Mouse (Mus musculus): ENCODE data around the gene Naga. TPM values are rescaled to one million over a fixed set of nuclear protein-coding genes. Genes with fewer than 3 reads are reported as not detected.

Naga gene
- total RNA-seq, 2 experiments from 2014 or later, result 69.7 to 119 TPM

DNA sequence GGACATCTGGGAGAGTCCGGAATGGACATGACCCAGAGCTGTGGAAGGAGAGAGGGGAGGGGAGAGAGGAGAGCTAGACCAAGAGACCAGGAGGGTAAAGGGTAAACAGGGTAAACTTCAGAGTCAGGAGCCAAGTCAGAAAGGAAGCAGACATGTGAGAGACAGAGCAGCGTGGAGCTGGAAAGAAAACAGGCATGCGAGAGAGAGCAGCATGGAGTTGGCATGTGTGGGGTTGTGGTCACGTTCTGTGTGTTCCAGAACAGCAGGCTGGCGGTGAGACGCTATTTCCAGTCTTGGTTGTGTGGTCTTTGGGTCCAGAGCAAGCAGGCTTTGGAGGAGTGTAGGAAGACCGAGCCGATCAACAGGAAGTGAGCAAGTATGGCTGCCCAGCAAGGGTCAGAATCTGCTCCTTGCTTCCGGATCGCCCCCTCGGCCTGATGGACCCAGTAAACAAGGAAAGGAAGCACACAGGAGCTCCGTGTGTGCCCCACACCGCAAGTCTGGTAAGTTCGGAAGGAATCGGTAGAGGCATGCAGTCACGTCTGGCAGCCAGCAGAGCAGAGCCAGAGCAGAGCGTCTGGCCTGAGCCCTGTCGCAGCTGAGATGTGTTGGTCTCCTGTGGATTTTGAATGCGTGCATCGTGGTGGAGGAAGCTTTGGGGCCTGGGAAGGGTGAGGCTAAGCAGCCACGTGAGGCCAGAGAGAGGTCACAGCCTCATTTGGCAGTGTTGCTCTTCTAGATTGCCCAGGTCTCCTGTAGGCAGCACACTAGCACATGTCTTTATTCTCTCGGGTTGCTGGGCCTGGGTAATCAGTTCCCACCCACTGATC, 19.9 kb upstream of the Naga start:
- ATAC-seq (replicated peaks; ENCODE audit: low FRiP score, poor library complexity, severe bottlenecking), result no peak

DNA sequence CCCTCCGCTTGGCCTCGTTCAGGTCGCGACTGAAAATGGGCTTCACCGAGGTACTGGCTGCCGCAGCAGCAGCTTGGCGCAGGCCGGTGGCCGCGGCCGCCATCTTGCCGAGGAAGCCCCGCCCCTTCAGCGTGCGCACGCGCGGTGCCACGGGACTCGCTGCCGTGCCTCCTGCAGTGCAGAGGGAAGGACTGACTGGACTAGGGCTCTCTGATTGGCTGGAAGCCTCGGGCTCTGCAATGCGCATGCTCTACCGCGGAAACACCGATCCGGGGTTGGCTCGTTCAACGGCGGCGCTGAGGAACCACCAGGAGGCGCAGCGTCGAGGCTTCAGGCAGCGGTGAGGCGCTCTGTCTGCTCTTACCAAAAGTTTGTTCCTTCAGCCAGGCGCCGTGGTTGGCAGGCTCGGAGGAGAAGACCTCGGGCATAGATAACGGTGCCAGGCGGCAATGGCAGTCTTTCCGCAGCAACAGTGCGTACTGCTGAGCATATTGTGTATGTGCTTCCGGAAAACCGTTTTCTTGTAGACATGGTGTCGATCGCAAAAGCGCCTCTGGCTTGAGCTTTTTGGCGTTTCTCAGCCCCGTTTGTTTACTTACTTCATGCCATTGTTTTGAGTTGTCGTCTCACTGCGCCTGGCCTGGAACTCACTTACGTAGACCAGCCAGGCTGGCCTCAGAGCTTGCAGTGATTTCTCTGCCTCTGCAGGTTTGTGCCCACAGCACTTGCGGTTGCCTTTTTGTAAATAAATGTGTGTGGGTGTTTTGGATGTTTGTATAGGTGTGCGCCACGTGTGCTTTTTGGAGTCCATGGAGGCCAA, 15.6 kb upstream of the Naga start, which contains the start of gene Ndufa6:
TSS of gene Ndufa6 (minus strand) at position 197 of the 820 bp plus-strand sequence.
- peak; percentile 95 for ATAC-seq (replicated peaks; ENCODE audit: low FRiP score, poor library complexity, severe bottlenecking)

DNA sequence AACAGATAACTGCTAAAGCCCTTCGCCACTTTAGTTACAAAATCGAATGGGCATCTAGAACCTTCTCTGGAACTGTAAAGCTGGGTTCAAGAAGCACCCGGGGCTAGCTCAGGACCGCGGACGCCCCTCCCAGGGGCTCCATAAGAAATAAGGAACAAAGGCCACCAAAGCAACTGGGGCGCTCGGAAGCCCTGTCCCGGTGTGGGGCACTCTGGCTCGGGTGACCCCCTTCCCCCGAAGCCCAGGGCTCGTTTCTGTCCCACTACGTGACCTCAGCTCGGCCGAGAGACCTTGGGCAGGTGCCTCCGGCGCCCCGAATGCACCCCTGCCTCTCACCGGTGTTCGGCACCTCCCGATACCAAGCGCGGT, 15.0 kb upstream of the Naga start:
- ATAC-seq (replicated peaks; ENCODE audit: low FRiP score, poor library complexity, severe bottlenecking), result peak; percentile 4; the same call in 1 of the 2 replicates

DNA sequence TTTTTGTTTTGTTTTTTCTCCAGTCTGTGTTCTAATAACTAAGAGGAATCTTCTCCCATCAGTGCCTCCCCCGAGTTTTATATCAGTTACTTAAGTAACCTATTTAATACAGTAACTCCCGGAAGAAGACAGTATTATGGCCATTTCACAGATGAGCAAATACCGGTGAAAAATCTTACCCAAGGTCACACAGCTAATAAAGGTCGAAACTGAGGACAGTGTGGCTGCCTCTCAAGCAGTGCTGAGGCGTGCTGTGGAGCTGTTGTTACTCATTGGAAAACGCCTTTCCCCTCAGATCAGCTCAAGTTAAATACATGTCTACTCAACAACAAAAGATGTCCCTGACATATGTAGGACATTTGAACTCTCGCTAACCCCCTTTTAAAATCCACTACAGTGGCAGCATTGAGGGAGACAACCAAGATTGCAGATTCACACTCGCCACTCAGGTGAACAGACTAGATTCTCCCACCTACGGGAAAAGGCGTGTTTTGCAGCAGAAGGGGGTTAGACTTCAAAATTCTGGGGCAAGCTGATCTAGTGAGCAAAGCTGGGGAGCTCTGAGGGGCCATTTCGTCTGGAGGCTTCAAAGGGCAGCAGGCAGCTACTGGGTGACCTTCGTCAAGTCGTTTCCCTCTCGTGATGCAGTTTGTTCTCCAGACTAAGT, 14.5 kb upstream of the Naga start:
- ATAC-seq (replicated peaks; ENCODE audit: low FRiP score, poor library complexity, severe bottlenecking), result no peak

DNA sequence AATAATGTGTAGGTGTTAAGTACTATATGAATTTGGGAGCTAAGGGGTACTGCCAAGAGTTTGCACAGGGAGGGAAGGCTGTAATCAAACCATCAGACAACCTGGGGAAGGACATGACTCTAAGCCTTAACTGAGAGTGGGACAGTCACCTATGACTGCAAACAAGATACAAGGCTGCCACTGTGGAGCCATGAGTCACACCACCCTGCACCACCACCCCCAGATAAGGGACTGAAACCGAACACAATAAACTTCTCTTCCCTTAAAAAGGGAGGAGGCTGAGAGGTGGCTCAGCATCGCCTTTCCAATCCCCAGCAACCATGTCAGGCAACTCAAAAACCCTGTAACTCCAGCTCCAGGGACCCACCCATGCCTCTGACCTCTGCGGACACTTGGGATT, 12.8 kb upstream of the Naga start:
- ATAC-seq (replicated peaks; ENCODE audit: low FRiP score, poor library complexity, severe bottlenecking), result no peak

DNA sequence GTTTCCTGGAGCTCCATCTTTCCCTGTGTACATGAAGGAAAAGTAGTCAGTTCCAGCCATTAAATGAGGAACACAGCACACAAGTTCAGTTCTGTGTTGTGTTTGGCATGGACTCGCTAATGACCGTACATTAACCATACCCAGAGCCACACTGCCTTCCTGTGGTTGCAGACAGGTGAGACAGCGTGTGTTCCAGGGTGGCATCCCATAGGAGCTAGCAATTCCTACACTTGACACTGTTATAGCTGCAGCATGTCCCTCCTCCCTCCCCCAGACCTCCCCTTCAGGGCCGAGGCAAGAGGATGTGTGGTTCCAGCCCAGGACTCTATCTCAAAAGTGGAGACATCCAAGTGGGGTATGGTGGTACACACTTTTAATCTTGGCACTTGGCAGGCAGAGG, 11.6 kb upstream of the Naga start:
- ATAC-seq (replicated peaks; ENCODE audit: low FRiP score, poor library complexity, severe bottlenecking), result no peak

DNA sequence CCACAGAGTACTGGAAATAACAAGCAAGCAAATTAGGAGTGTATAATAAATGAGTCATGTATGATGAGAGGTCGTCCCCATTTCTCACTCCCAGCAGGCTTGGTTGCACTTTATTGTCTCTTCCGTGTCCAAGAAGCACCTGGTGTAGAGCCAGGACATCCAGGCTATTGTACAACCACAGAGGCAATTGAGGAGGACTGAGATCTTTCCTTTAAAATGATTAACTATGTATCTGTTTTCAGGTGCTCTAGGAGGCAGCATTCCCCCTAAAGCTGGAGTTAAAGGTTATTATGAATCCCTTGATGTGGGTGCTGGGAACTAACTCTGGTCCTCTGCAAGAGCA, 10.2 kb upstream of the Naga start:
- no peak for ATAC-seq (replicated peaks; ENCODE audit: low FRiP score, poor library complexity, severe bottlenecking)

DNA sequence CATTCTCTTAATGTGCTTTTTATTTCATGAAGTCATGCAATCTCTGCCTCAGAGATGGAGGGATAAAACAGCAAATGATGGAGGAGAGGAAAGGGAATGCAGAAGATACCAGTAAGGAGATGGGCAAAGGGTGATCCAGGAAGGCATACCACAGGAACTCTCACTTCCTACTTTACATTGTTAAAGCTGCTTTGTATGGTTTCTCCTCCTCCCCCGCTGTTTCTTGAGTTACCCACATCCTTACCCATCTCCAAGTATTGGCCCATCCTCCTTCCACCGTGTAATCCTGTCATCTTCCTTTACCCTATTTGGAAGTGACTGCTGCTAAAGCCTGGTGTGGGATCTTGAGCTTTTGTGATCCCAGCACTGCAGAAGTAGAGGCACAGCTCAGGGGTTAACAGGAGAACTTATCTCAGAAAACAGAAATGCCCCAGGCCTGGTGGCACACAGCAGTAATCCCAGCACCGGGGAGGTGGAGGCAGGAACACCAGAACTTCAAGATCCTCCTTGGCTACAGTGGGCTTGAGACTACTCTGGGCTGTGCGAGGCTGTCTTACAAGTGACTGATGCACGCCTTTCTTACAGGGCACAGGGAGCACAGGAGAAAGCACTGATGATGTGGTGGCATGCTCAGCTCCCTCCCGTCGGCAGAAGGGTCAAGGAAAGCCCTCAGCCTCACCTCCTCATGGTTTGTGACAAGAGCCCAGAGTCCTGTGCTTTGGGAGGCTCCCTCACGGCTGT, 9.7 kb upstream of the Naga start:
- no peak for ATAC-seq (replicated peaks; ENCODE audit: low FRiP score, poor library complexity, severe bottlenecking)

DNA sequence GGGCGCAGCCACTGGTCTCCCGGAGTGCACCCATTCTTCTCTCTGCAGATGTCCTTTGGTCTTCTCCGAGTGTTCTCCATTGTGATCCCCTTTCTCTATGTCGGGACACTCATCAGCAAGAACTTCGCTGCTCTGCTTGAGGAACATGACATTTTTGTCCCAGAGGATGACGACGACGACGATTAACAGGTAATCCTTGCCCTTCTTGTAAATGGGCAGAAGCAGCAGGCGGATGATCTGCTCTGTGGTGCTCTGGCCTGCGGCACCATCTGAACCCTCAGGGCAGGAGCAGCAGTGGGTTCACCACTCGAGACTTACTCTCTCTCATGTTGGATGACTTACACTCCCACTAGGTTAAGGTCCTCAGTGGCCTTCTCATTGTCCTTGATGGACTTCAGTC, 9.1 kb upstream of the Naga start:
- ATAC-seq (replicated peaks; ENCODE audit: low FRiP score, poor library complexity, severe bottlenecking), result no peak

DNA sequence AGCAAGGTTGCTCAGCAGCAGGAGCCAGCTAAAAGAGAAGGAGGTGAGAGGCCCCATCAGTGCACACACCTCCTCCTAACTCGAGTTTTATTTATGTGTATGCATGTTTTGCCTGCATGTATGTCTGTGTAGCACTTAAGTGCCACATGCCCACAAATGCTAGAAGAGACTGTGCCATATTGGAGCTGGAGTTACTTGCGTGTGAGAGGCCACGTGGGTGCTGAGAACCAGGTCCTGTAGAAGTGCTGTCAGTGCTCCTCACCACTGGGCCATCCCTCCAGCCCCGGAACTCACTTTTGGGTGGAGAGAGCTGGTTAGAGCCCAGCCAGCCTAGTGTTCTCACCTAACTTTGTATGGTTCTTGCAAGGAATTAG, 8.6 kb upstream of the Naga start:
- ATAC-seq (replicated peaks; ENCODE audit: low FRiP score, poor library complexity, severe bottlenecking), result no peak

DNA sequence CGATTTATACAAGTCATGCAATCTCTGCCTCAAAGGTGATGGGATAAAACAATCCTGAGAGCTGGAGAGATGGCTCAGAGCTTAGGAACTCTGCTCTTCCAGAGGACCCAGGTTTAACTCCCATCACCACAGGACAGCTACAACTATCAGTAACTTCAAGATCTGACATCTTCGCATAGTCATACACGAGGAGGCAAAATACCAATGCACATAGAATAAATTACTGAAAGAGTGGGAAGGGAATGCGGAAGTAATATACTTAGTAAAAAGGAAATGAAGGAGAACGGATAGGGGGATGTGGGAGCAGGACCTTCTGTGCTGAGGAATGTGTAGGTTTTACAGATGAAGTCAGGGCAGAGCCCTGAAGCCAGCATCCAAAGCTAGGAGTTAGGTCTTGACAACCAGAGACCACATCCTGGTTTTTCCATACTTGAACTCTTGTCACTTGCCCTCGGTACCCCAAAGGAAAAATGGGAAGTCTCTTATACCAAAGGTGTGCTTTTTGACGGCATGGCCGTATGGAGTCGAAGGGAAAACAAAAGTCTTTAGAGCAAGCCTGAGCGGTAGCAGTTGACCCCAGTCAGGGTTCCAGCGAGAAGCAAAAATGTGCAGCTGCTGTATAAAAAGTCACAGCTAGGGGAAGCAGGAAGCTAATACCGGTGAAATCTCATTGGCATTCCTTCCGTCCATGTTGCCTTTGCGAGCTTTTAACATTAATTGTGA, 8.0 kb upstream of the Naga start:
- ATAC-seq (replicated peaks; ENCODE audit: low FRiP score, poor library complexity, severe bottlenecking), result no peak

DNA sequence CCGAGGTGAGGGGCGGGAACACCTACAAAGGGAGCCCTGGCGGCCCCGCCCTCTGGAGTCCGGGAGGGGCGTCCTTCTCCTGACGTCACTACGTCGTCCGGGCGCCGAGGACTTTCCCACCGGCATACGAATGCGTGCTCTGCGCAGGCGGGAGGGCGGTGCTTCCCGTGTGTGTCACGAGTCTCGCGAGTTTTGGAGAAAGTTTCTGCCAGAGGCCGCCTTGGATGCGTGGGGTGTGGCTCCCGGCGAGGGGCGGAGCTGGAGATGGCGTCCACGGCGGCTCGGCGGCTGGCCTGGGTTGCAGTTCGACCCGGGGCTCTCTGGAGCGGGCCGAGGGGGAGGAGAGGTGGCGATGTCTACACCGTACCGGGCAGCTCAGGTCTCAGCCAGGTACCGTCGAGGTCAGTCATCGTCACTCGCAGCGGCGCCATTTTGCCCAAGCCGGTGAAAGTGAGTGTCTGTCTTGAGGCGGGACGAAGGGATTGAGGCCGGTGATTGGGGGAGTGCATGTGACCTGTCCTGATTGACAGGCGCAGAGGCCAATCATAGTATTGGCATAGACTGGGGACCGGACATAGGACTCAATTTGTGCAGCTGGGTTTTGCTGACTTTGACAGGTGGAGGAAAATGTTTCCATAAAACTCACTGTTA, 7.2 kb upstream of the Naga start:
- peak; percentile 72 for ATAC-seq (replicated peaks; ENCODE audit: low FRiP score, poor library complexity, severe bottlenecking)

DNA sequence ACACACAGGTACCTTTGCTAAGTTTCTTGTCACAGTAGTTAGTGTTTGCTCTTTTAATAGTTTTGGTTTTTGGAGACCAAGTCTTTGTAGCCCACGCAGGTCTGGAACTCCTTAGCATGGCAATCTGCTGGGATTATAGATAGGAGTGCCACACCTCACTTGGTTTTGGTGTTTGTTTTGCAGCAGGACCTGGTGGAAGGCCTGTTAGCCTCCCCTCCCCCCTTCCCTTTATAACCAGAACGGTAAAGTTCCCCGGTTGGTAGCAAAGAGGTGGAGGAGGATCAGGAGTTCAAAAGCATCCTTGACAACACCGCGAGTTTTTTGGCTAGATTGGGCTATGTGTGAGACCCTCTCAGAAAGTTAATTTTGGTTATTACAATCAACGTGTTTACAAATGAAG, 6.2 kb upstream of the Naga start:
- ATAC-seq (replicated peaks; ENCODE audit: low FRiP score, poor library complexity, severe bottlenecking), result no peak

DNA sequence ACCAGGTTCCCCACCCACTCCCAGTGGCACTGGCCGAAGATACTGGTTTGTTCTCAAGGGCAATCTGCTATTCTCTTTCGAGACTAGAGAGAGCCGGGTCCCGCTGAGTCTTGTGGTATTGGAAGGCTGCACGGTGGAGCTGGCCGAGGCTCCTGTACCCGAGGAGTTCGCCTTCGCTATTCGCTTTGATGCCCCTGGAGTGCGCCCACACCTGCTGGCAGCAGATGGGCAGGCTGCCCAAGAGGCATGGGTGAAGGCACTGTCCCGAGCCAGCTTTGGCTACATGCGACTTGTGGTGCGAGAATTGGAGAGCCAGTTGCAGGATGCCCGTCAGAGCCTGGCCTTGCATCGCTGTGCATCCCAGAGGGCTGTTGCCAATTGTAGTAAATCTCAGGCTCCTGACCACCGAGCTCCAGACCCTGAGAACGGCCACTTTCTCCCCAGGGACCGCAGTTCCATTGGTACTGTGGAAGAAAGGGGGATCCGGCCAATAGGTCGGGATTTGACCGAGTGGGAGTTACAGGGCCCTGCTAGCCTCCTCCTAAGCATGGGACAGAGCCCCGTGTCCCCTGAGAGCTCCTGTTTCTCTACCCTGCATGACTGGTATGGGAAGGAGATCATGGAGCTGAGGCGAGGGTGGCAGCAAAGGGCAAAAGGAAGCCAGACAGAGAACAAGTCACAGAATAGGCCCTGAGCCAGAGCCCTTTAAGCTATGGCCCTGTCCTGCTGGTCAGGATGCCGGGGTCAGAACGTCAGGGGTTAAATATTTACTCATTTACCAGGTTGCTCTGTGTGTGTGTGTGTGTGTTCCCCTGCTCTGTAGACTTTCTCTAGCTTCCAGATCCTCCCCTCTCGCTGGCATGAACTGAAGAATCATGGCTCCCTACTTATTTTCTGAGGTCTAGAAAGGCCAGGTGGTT, 4.9 kb upstream of the Naga start:
- ATAC-seq (replicated peaks; ENCODE audit: low FRiP score, poor library complexity, severe bottlenecking), result no peak

DNA sequence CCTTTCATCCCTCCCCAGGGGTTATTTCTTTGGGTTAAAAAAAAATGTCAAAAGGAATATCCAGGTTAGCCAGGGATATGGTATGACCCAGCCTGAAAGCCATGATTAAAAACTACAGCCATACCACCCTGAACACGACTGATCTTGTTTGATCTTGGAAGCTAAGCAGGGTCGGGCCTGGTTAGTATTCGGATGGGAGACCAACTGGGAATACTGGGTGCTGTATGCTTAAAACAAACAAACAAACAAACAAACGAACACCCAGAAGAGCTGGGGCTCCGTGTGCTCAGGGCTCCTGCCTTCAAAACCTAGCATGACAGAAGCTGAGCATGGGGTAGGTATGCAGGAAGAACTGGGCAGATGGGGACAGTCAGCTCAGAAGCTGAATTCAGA, 3.8 kb upstream of the Naga start:
- no peak for ATAC-seq (replicated peaks; ENCODE audit: low FRiP score, poor library complexity, severe bottlenecking)

DNA sequence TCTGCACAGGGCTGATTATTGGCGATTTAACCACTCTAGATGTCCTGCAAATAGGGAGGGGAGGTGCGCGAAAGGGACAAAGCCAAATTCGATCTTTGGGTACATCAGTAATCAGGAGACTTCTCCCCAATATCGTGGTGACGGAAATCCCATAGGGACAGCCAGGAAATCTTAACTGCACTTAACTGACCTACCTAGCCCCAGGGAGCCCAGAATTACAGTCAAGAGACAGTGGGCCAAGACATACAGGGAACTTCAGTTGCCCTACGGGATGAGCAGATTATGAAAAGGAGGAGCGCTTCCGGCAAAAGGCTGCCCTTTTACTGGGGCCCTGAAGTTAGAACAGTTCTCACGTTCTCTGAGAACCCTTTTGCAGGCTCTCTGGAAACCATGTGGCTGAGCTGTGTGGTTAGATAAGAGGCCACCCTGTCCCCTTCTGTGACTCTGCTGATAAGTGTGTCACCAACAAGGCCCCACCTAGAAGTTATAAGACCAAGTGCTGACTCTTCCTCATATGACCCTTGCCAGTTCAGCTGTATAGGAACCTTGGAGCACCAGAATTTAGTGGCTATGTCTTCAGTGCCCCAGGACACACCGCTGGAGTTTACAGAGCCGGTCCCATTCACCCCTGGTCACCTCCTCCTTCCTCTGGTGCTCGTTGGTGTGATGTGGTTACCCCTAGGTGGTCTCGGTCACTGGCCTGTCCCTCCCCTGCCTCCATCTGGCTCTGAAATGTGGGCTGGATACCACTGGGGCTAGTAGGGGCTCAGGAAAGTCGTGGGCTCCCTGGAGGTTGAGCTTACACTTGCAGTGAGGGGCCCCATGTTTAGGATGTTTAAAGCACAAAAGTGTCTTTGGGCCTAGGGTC, 3.2 kb upstream of the Naga start:
- peak; percentile 48 for ATAC-seq (replicated peaks; ENCODE audit: low FRiP score, poor library complexity, severe bottlenecking)

DNA sequence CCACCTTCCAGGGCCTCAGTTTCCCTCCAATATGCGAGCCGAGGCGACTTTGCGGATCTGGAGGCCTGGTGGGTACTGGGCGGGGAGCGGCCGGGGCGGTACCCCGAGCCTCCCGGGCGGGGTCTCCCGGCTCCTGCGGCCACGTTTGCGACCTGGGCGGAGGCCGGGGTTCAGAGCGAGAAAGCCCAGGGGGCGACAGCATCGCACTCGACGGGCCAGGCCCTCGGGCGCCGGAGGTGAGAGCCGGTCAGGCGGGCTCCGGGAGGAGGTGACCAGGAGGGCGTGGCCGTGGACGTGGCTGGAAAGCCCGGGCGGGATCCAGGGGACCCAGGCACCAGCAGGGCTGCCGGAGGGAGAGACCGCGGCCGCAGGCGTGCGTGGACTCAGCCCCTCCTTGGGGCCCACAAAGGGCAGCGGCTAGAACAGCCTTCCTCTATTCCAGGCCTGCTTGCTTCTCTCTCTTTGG, 2.3 kb upstream of the Naga start:
- ATAC-seq (replicated peaks; ENCODE audit: low FRiP score, poor library complexity, severe bottlenecking), result peak; percentile 31

Data from erythroid progenitor cell, adult 5-6 weeks (primary cell).